Mouse (Mus musculus) forebrain, embryonic 16.5 days (tissue): ENCODE results near the gene Kndc1. TPM values are rescaled to one million over a fixed set of nuclear protein-coding genes. Genes with fewer than 3 reads are reported as not detected.

Experiments
- ATAC-seq: fragments of 200-750 bp; cut with Nextera tagmentation; 2 replicates; pipeline ENCODE4 v1.8.0; 2017; ENCODE audit warnings: mild to moderate bottlenecking, moderate library complexity
- H3K27ac ChIP-seq: fragments of 300-500 bp; sonication (generic); 2 replicates; pipeline ENCODE4 v1.5.1; 2014; ENCODE audit warnings: low read length, control low read depth
- H3K27me3 ChIP-seq: fragments of 300-500 bp; sonication (generic); replicated peaks from 2 replicates; pipeline ENCODE4 v1.6.1; 2014; ENCODE audit warnings: low read length; ENCODE audit not compliant: control insufficient read depth, insufficient read depth
- H3K36me3 ChIP-seq: fragments of 300-500 bp; sonication (generic); 2 replicates; pipeline ENCODE4 v1.6.1; 2014; ENCODE audit not compliant: control insufficient read depth, insufficient read depth
- H3K4me1 ChIP-seq: fragments of 300-500 bp; sonication (generic); replicated peaks from 2 replicates; pipeline ENCODE4 v1.6.1; 2014; ENCODE audit warnings: low read length; ENCODE audit not compliant: control insufficient read depth, insufficient read depth
- H3K4me2 ChIP-seq: fragments of 300-500 bp; sonication (generic); 2 replicates; pipeline ENCODE4 v1.6.1; 2014; ENCODE audit warnings: mild to moderate bottlenecking, low read length, control low read depth
- H3K4me3 ChIP-seq: fragments of 300-500 bp; sonication (generic); replicated peaks from 2 replicates; pipeline ENCODE4 v1.5.1; 2014; ENCODE audit warnings: mild to moderate bottlenecking, low read length, control low read depth
- H3K9ac ChIP-seq: fragments of 300-500 bp; sonication (generic); replicated peaks from 2 replicates; pipeline ENCODE4 v1.6.1; 2014; ENCODE audit warnings: low read depth, low read length, control low read depth
- H3K9me3 ChIP-seq: fragments of 300-500 bp; sonication (generic); 2 replicates; pipeline ENCODE4 v1.6.1; 2016; ENCODE audit warnings: low read length; ENCODE audit not compliant: control insufficient read depth
- WGBS: fragments of 180-500 bp; shearing (Covaris S2); extraction: QIAGEN DNeasy Blood & Tissue Kit; methylation state at CpG from one replicate; pipeline ENCODE4 v1.1.7; 2014; 5-methylcytosine and 5-hydroxymethylcytosine counted together
- polyA plus RNA-seq: library from polyadenylated mRNA; unstranded; fragments of >200 nt; fragmentation: Nextera tagmentation; extraction: Ambion mirVana; gene quantifications from 2 replicates; pipeline ENCODE4 v1.2.1, GENCODE M21; 2015

Kndc1 gene
- polyA plus RNA-seq, 1 experiment from 2014 or later: 7.7 TPM

DNA sequence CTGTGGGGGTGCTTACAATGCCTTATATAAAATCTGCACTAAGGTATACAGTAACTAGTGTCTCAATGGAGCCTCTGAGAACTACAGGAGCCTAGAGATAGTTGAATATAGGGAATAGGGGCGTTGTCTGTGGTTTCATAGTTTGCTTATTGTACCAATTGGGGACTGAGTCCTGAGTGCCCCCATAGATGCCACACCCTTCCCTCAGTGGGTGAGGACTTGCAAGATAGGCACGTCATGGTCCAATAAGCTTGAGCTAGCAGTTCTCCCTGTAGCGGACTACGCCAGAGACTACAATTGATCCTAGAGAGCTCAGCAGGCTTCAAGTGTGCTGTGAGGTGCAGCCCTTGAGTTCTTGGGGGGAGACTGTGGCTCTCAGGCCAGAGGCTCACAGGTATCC lies 61.0 kb downstream of the Kndc1 start:
- Histone ChIP-seq H3K27ac (no peak overlapping the region), H3K4me3 (no peak overlapping the region), H3K27me3 (peaks cover 12% of the 10 kb centered on the region), H3K36me3 (no peaks in the 10 kb centered on the region), H3K4me2 (no peak overlapping the region), H3K9ac (no peak overlapping the region), H3K9me3 (no peaks in the 10 kb centered on the region), H3K4me1 (peaks cover 11% of the 10 kb centered on the region)
- 81% methylated on average over 4 of the region's 4 CpGs for WGBS
- no peak for ATAC-seq

DNA sequence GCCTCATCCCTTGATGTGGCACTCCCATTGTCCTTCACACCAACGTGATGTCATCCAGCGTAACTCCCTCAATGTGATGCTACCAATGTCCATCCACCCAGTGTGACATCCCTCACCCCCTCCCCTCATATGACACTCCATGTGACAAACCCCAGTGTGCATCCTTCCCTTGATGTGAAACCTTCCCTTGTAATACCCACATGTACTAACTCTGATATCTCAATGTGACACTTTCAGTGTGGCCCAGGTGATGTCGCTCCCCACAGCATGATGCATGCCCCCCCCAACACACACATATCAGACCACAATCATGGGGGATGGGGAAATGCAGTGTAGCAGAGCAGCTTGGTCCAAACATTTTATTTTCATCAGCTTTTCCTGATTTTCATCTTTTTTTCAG lies 62.2 kb downstream of the Kndc1 start:
- Histone ChIP-seq H3K4me1 (peaks cover 3% of the 10 kb centered on the region; the same call in 1 of the 2 replicates), H3K4me2 (no peak overlapping the region), H3K27ac (no peak overlapping the region), H3K27me3 (peaks cover 6% of the 10 kb centered on the region; the same call in 1 of the 2 replicates), H3K36me3 (no peaks in the 10 kb centered on the region), H3K4me3 (no peak overlapping the region), H3K9me3 (no peaks in the 10 kb centered on the region), H3K9ac (no peak overlapping the region)
- WGBS: 84% methylated on average over 3 of the region's 3 CpGs
- no peak for ATAC-seq

DNA sequence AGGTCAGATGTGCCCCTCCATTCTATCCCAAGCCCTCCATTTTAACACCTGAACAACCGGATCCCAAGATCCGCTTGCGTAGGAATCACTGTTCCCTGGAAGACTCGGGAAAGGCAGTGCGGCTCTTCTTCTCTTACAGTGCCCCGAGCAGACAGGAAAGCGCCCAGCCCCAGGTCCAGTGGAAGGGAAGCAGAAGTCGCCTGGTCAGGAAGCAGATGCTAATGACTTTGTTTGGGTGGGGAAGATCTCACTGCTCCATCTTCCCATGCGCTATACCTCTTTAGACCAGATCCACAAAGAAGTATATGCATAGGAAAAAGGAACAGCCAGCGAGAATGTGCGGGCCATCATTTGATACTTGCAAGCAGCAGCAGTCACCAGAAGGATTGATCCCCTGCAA lies 62.9 kb downstream of the Kndc1 start:
- Histone ChIP-seq H3K4me2 (no peak overlapping the region), H3K9ac (no peak overlapping the region), H3K4me1 (peaks cover 3% of the 10 kb centered on the region; the same call in 1 of the 2 replicates), H3K9me3 (no peaks in the 10 kb centered on the region), H3K27ac (no peak overlapping the region), H3K27me3 (no peaks in the 10 kb centered on the region), H3K36me3 (no peaks in the 10 kb centered on the region), H3K4me3 (no peak overlapping the region)
- no peak for ATAC-seq
- 57% methylated on average over 11 of the region's 11 CpGs for WGBS

DNA sequence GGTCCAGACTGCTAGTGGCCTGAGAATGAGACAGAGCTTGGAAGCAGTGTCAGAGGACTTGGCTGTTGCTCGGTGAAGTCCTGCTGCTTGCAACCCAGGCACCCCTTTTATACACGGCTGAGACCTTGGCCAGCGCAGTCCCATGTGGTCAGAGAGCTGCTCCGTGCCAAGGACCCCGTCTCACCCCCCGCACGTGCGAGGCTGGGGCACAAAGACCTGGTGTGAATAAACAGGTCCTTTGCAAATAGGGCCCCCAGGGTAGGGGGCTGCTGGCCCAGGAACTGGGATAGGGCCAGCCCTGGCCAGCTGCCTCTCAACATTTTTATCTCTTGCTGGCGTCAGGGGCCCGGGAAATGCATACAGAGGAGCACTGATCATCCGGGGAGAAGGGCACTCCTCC lies 63.5 kb downstream of the Kndc1 start:
- H3K27ac ChIP-seq: no peak overlapping the region
- H3K36me3 ChIP-seq: no peaks in the 10 kb centered on the region
- no peak overlapping the region for H3K4me3 ChIP-seq
- ATAC-seq: peak; percentile 52
- WGBS: 25% methylated on average over 11 of the region's 11 CpGs
- H3K4me2 ChIP-seq: no peak overlapping the region
- peaks cover 3% of the 10 kb centered on the region; the same call in 1 of the 2 replicates for H3K4me1 ChIP-seq
- H3K9ac ChIP-seq: no peak overlapping the region
- no peaks in the 10 kb centered on the region for H3K9me3 ChIP-seq
- H3K27me3 ChIP-seq: no peaks in the 10 kb centered on the region

DNA sequence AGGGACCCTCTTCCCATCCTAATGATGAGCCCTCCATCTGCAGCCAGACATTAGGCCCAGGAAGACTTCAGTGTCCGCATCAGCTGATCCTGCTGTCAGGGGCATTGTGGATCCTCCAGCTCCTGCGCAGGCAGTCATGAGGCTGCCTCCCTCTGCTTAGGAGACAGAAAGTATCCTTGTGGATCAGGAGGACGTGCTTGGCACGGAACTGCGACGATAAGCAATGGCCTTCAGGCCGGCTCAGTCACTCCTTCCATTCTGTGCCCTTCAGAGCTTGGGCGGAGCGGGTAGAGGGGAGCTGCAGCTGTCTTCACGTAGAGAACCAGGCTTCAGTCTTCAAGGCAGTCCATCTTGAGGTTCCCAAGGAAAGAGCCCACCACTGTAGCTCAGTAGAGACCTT lies 66.6 kb downstream of the Kndc1 start:
- no peak overlapping the region for H3K4me3 ChIP-seq
- no peak for ATAC-seq
- 93% methylated on average over 10 of the region's 10 CpGs for WGBS
- H3K4me1 ChIP-seq: peaks cover 3% of the 10 kb centered on the region; the same call in 1 of the 2 replicates
- H3K36me3 ChIP-seq: no peaks in the 10 kb centered on the region
- no peak overlapping the region for H3K27ac ChIP-seq
- no peaks in the 10 kb centered on the region for H3K9me3 ChIP-seq
- no peaks in the 10 kb centered on the region for H3K27me3 ChIP-seq
- no peak overlapping the region for H3K4me2 ChIP-seq
- no peak overlapping the region for H3K9ac ChIP-seq

DNA sequence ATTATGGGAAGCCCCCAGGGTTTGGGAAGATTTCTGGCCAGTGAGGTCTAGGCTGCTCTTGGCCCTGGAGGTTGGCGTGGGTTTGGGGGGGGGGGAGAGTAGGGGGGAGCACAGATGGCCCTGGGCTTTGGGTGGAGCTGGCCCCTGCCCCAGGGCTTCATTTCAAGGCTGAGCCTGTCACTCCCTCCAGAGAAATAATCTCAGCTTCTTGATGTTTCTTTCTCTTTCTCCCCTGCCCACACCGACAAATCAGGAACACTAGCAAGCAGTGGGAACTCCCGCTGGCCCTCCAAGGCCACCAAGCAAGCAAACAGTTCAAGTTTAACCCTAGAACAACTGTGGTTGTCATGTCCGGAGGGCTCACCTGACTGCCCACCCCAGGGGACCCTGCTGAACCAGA lies 69.3 kb downstream of the Kndc1 start:
- Histone ChIP-seq H3K9me3 (no peaks in the 10 kb centered on the region), H3K9ac (no peak overlapping the region), H3K4me1 (no peaks in the 10 kb centered on the region), H3K4me2 (no peak overlapping the region), H3K27ac (no peak overlapping the region), H3K4me3 (no peak overlapping the region), H3K36me3 (no peaks in the 10 kb centered on the region), H3K27me3 (peaks cover 3% of the 10 kb centered on the region)
- ATAC-seq: no peak
- 58% methylated on average over 4 of the region's 4 CpGs for WGBS

DNA sequence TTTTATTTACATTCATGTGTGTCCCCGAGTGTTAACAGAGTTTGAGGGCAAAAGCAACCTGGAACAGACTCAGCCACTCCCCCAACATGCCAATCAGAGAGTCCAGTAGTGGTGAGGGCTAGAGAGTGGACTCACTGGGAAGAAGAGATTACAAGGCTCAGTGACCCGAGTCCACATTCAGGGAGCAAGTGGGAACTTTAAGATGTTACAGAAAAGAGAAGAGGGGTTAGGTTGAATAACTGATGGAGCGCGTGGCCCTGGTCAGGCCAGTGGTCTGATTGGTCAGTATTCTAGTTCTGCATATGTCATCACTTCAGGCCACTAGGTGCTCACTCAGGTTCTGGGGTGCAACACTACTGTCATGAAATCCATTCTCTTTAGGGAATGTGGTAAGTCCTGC lies 72.7 kb downstream of the Kndc1 start:
- Histone ChIP-seq H3K36me3 (no peaks in the 10 kb centered on the region), H3K27ac (no peak overlapping the region), H3K9ac (no peak overlapping the region), H3K27me3 (peaks cover 3% of the 10 kb centered on the region), H3K4me1 (no peaks in the 10 kb centered on the region), H3K4me3 (no peak overlapping the region), H3K9me3 (no peaks in the 10 kb centered on the region), H3K4me2 (no peak overlapping the region)
- no peak for ATAC-seq
- WGBS: 6% methylated on average over 4 of the region's 4 CpGs

DNA sequence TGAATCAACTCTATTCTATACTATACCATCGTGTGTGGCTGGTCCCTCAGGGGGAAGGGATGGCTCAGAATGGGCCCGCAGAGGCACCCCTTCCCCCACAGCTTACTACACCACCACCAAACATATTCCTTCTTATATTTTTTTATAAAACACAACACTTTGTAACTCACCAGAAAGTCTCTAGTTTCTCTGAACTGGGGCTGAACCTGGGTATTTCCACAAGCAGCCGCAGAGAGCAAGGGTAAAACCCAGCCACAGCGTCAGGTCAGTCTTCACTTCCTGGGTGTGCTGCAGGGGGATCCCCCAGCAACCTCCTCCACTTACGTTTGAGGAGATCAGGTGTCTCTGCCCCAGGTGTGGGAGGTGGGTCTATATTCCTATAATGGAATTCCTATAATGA lies 73.9 kb downstream of the Kndc1 start:
- WGBS: 44% methylated on average over 5 of the region's 5 CpGs
- Histone ChIP-seq H3K4me1 (no peaks in the 10 kb centered on the region), H3K9ac (no peak overlapping the region), H3K9me3 (no peaks in the 10 kb centered on the region), H3K4me2 (no peak overlapping the region), H3K27me3 (peaks cover 3% of the 10 kb centered on the region), H3K36me3 (no peaks in the 10 kb centered on the region), H3K4me3 (no peak overlapping the region), H3K27ac (no peak overlapping the region)
- ATAC-seq: no peak

DNA sequence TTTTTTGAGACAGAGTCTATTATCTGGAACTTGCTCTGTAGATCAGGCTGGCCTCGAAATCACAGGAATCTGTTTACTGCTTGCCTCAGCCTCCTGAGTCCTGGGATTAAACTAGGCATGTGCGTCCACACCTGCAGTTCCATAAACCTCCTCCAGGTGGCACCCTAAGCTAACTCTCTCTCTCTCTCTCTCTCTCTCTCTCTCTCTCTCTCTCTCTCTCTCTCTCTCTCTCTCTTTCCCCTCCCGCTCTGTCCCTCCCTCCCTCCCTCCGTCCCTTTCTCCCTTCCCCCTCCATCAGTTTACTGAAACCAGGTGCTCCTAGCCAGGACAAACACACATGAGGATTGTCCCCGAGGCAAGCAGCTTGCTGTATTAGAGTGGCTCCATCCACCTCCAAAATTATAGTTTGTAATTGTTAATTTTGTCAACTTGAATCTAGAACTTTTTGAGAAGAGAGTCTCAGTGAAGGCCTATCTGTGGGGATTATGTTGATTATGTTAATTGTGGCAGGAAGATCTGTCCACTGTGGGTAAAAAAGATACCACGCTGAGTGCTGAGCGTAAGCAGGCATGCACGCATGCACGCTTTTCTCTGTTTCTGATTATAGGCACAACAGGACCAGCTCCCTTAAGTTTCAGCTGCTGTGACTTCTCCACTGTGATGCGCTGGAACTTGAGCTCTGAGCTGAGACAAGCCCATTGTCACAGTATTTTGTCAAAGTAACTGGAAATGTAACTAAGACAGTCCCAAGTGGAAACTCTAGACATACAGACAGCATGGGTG lies 75.0 kb downstream of the Kndc1 start:
- Histone ChIP-seq H3K9ac (no peak overlapping the region), H3K4me1 (no peaks in the 10 kb centered on the region), H3K4me3 (no peak overlapping the region), H3K9me3 (no peaks in the 10 kb centered on the region), H3K36me3 (no peaks in the 10 kb centered on the region), H3K27me3 (peaks cover 3% of the 10 kb centered on the region), H3K27ac (no peak overlapping the region), H3K4me2 (no peak overlapping the region)
- 35% methylated on average over 10 of the region's 10 CpGs for WGBS
- ATAC-seq: peak; percentile 58; the same call in 1 of the 2 replicates
